Mouse (Mus musculus) liver, embryonic 14.5 days (tissue): ENCODE measurements at regions not wholly inside any gene's neighbourhood (a gene's known extent, or its start where the extent isn't known, plus 50 kb on each side); places are given as distances from the start of the nearest gene placed in this dataset.

Experiments
- ATAC-seq: fragments of 200-750 bp; cut with Nextera tagmentation; 2 replicates; pipeline ENCODE4 v1.8.0; 2017; ENCODE audit warnings: moderate number of reproducible peaks, mild to moderate bottlenecking, moderate library complexity; ENCODE audit not compliant: insufficient read depth
- DNase-seq, 3 experiments: peaks; one replicate each; pipeline ENCODE4 v3.0.0-alpha.2; 2012 to 2013; ENCODE audit warnings: low read depth in 3 of 3, low spot score in 3 of 3
- H3K27ac ChIP-seq: fragments of 300-500 bp; sonication (generic); 2 replicates; pipeline ENCODE4 v1.5.1; 2014; ENCODE audit warnings: moderate library complexity, mild to moderate bottlenecking, control low read depth, inconsistent platforms
- H3K27me3 ChIP-seq: fragments of 300-500 bp; sonication (generic); 2 replicates; pipeline ENCODE4 v1.6.1; 2014; ENCODE audit warnings: mild to moderate bottlenecking, low read length, moderate library complexity; ENCODE audit not compliant: control insufficient read depth, insufficient read depth
- H3K36me3 ChIP-seq: fragments of 300-500 bp; sonication (generic); replicated peaks from 2 replicates; pipeline ENCODE4 v1.6.1; 2014; ENCODE audit warnings: low read depth; ENCODE audit not compliant: control insufficient read depth, insufficient read depth
- H3K4me1 ChIP-seq, 2 experiments: fragments of 200-500 bp in 1 of 2; fragments of 300-500 bp in 1 of 2; sonication (generic) in 1 of 2; replicated peaks; 2 replicates each; pipeline ENCODE4 v1.6.1; 2012 to 2014; ENCODE audit warnings: antibody characterized with exemption in 1 of 2, inconsistent platforms in 1 of 2, low read length in 1 of 2; ENCODE audit not compliant: control insufficient read depth in 2 of 2, insufficient read depth in 2 of 2
- H3K4me2 ChIP-seq: fragments of 300-500 bp; sonication (generic); 2 replicates; pipeline ENCODE4 v1.6.1; 2014; ENCODE audit warnings: low read depth, mild to moderate bottlenecking, control low read depth, moderate library complexity
- H3K4me3 ChIP-seq, 2 experiments: fragments of 200-500 bp in 1 of 2; fragments of 300-500 bp in 1 of 2; sonication (generic) in 1 of 2; 2 replicates each; pipeline ENCODE4 v1.5.1; 2012 to 2014; ENCODE audit warnings: low read depth in 2 of 2, low read length in 2 of 2, mild to moderate bottlenecking in 2 of 2, control low read depth in 1 of 2, inconsistent platforms in 1 of 2, moderate library complexity in 1 of 2; ENCODE audit not compliant: insufficient read depth in 1 of 2
- H3K9ac ChIP-seq: fragments of 300-500 bp; sonication (generic); replicated peaks from 2 replicates; pipeline ENCODE4 v1.6.1; 2014; ENCODE audit warnings: mild to moderate bottlenecking, control low read depth, moderate library complexity
- H3K9me3 ChIP-seq: fragments of 300-500 bp; sonication (generic); 2 replicates; pipeline ENCODE4 v1.6.1; 2016; ENCODE audit warnings: low read length, mixed read lengths; ENCODE audit not compliant: control insufficient read depth
- CTCF ChIP-seq: IDR thresholded peaks from 2 replicates; pipeline ENCODE4 v1.5.1; 2016; ENCODE audit warnings: antibody characterized with exemption, low read depth, control low read depth
- EP300 ChIP-seq: IDR thresholded peaks from 2 replicates; pipeline ENCODE4 v1.6.1; 2016; ENCODE audit warnings: antibody characterized with exemption, low read depth
- WGBS: fragments of 180-500 bp; shearing (Covaris S2); extraction: QIAGEN DNeasy Blood & Tissue Kit; methylation state at CpG from one replicate; pipeline ENCODE4 v1.1.7; 2014; ENCODE audit not compliant: insufficient replicate concordance; 5-methylcytosine and 5-hydroxymethylcytosine counted together

DNA sequence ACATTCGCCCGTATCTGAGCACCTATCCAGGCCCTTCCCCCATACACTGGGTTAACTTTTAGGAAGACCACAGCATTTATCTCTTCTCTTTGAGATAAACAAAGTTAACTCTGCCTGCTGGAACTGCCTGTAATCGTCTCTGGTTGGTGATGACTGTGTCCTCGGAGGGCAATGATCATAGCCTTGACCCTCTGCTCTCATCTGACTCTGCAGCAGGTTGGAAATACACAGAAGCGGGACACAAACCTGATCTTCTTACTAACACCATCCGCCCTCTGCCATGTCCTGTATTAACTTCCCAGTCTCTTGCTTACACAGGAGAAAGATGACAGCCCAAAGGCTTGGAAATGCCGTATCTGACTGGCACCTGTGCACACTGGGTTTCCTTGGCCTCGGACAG, 603.7 kb downstream of the Gm826 start:
- TF ChIP-seq EP300 = no peak
- TF ChIP-seq CTCF = no peak
- H3K4me1 ChIP-seq = peaks cover 0 to 3% of the 10 kb centered on the region in 2 experiments; a peak in 1 of 4 replicates
- no peak overlapping the region for H3K27ac ChIP-seq
- H3K9me3 ChIP-seq = no peaks in the 10 kb centered on the region
- 50% methylated on average over 8 of the region's 8 CpGs for WGBS
- H3K27me3 ChIP-seq = no peaks in the 10 kb centered on the region
- no peak for ATAC-seq
- no peak overlapping the region for H3K9ac ChIP-seq
- H3K4me2 ChIP-seq = no peak overlapping the region
- no peaks in the 10 kb centered on the region for H3K36me3 ChIP-seq
- H3K4me3 ChIP-seq = no peak overlapping the region
- DNase-seq = no peak

DNA sequence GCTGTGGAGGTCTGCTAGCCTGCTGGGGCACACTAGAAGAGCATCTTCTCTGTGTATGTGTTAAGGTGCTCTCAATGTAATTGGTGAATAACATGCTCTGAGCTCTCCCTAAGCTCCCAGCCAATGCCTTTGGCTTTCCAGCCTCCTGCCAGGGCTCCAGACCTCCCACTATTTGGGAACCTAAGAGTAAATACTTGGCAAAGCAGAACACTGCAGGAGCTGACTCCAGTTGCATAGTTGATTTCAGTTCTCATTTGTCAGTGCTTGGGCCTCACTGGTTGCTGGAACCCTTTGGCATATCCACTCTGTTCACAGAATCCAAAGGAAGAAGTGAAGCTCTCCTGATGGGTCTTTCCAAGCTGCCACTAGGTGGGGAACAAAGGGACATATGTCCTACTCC, 602.7 kb downstream of the Gm826 start:
- DNase-seq (no peak), ATAC-seq (no peak)
- Histone ChIP-seq H3K27ac (no peak overlapping the region), H3K9ac (no peak overlapping the region), H3K27me3 (no peaks in the 10 kb centered on the region), H3K36me3 (no peaks in the 10 kb centered on the region), H3K4me1 (peaks cover 0 to 3% of the 10 kb centered on the region in 2 experiments; a peak in 1 of 4 replicates), H3K4me2 (no peak overlapping the region), H3K4me3 (no peak overlapping the region), H3K9me3 (no peaks in the 10 kb centered on the region)
- TF ChIP-seq CTCF = no peak
- no peak for TF ChIP-seq EP300

DNA sequence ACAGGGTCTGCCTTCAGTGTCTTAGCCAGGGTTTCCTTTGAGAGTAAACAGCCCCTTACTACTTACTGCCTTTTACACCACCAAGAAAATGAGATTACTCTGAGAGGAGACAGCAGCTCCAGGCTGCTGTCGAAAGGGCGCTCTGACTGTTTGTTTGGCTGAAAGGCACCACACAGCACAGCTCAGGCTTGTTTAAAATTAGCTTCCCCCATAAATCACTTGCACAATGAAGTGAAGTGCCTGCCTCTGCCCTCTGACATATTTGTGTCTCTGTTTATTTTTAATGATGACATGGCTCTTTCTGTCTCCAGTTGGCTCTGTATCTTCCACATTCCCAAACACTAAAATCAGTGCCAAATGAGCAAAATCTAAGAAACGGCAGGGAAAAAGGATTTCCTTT, 601.5 kb downstream of the Gm826 start:
- Histone ChIP-seq H3K9me3 (no peaks in the 10 kb centered on the region), H3K4me2 (no peak overlapping the region), H3K27me3 (no peaks in the 10 kb centered on the region), H3K4me1 (peaks cover 0 to 3% of the 10 kb centered on the region in 2 experiments; a peak in 1 of 4 replicates), H3K27ac (no peak overlapping the region), H3K9ac (no peak overlapping the region), H3K36me3 (no peaks in the 10 kb centered on the region), H3K4me3 (no peak overlapping the region)
- no peak for DNase-seq
- no peak for TF ChIP-seq EP300
- no peak for TF ChIP-seq CTCF
- ATAC-seq = no peak
- WGBS = 28% methylated on average over 3 of the region's 3 CpGs

DNA sequence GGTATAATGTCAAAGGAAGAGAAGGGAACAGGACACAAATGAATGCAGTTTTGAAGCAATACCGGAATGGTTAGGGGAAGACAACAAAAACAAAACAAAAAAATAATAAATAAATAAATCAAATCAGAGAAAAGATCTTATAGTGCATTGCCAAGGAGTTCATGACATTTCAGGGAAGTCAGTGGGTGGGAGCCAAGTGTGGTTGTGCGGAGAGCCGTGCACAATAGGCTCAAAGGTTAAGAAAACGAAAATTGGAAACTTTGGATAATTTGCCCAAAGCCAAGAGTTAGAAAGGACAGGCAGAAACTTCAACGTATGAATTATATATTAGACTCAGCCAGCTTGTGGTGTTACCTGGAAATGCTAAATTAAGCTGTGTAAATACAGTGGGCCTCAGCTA, 599.4 kb downstream of the Gm826 start:
- H3K4me2 ChIP-seq = no peak overlapping the region
- ATAC-seq = no peak
- no peaks in the 10 kb centered on the region for H3K36me3 ChIP-seq
- TF ChIP-seq CTCF = no peak
- TF ChIP-seq EP300 = no peak
- no peaks in the 10 kb centered on the region for H3K27me3 ChIP-seq
- WGBS = 51% methylated on average over 5 of the region's 5 CpGs
- H3K9ac ChIP-seq = no peak overlapping the region
- no peak for DNase-seq
- no peaks in the 10 kb centered on the region for H3K9me3 ChIP-seq
- H3K4me1 ChIP-seq = peaks cover 0 to 3% of the 10 kb centered on the region in 2 experiments; a peak in 1 of 4 replicates
- no peak overlapping the region for H3K27ac ChIP-seq
- H3K4me3 ChIP-seq = no peak overlapping the region

GRCm38 (mm10) chr2:159755541-159756011, 578.4 kb downstream of the Gm826 start:
- no peak overlapping the region for H3K4me2 ChIP-seq
- H3K27ac ChIP-seq = no peak overlapping the region
- H3K4me3 ChIP-seq = no peak overlapping the region
- no peaks in the 10 kb centered on the region for H3K27me3 ChIP-seq
- H3K36me3 ChIP-seq = no peaks in the 10 kb centered on the region
- no peak for TF ChIP-seq CTCF
- TF ChIP-seq EP300 = no peak
- WGBS = 50% methylated on average over 7 of the region's 7 CpGs
- H3K9me3 ChIP-seq = no peaks in the 10 kb centered on the region
- H3K9ac ChIP-seq = no peak overlapping the region
- ATAC-seq (no peak), DNase-seq (no peak)
- no peaks in the 10 kb centered on the region for H3K4me1 ChIP-seq
